Mouse (Mus musculus): ENCODE results near the gene Gucy1b2.
A peak's percentile ranks its signal among the peaks of the same experiment; 100 is the strongest.

The Gucy1b2 gene

DNA sequence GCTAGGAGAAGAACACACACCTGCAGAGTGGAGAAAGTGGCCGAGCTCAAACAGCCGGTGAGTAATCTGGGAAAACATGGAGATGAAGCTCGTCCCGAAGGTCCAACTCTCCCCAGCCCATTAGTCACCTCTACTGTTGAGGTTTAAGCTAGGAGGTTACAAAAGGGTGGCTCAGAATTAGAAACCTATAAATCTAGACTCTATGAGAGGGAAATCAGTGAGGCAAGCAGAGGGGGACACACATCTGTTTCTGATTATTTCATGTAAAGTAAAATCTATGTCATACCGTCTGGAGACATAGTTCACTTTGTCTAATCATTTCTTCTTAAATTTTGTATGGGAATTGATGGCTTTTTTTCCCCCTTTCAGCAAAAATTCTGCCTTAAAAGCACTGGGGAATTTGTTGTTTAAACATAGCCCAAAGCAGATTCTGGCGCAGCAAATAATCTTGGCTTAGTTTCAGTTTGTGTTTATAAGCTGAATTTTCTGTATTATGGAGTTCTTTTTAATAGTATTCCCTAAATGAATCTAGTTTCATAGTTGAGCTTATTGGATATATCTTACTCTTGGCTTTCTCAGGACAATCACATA is 12.2 kb downstream of the Gucy1b2 start:
- DNase-seq: no peak

DNA sequence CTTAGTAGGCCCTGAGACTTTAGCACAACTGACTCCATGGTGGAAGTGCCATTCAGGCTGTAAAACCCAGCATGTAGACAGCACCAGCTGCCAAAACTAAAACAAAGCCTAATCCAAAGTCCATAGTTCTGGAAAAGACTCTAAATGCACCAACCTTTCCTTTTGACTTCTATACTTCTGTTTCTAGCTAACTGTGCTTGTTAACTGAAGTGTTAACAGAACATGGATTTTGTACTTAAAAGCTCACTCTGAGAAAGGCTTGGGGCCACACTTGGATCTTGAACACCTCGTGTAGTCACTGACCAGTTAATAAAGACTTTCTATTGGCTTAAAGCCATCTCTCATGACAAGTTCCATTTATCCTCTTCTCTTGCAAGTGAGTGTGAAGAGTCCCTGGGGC is 13.1 kb downstream of the Gucy1b2 start:
- DNase-seq: no peak

DNA sequence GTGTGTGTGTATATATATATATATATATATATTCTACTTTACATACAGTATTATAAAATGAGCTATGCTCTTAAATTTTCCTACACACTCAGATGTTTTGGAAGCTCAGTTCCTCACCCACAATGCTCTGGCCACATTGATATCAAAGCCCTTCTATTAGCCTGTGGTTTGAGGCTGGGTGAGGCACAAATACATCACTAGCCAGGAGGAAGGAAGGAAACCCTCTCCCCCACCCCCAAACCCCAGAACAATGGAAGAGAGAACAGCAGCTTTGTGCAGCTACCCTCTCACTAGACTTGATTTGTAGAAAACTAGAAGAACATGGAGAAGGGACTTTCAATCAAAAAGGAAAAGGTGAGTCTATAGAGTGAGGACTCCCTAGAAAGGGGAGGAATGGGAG is 16.1 kb downstream of the Gucy1b2 start:
- no peak for DNase-seq

DNA sequence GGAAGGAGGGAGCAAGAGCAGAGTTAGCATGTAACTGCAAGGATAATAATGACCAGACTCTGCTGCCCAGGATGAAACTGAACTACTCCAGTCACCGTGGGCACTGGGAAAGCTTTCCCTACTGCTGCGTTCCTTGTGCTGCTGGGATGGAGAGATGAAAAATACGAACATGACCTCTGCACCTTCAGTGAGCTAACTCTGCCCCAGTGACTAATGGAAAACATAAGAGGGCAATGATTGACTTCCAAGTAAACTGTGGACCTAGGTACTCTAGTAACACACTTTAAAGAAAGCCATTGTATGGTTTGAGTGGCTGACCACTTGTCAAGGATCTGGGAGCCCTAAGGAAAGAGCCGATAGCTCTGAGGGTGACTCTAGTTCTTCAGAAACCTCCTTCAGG is 17.9 kb downstream of the Gucy1b2 start:
- no peak for DNase-seq

DNA sequence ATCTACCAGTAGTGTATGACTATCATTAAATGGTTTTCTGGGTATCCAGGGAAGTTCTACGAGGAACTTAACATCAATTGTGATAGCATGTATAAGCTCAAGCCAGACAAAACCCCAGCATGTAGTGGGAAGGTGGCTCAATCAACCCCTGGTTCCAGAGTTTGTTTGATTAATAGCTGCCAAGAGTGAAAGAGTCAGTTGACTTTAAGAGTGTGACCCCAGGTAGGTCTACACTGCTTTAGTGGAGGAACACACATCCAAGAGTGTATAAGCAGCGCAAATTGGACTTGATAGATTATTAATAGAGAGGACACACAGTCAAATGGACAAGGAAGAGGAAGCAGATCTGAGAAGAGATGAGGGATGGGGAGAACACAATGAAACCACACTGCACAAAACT is 18.3 kb downstream of the Gucy1b2 start:
- no peak for DNase-seq

DNA sequence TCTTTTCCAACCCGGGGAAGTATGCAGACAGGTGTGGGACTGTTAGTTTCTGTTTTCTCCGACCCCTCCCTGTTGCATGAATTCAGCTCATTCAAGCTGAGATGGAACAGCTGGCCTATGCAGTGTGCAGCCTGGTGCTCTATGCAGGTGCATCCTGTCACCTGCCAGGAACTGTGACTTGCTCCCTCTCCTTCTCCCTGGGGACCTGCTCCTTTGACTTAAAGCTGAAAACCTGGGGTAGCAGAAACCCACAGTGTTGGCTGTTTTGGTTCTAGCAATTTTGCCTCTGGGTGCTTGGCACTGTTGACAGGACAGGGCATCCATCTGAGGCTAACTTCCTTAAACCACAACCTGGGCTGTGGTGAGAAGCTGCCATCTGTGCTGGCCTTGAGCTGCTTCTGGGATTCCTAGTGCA is 30.8 kb downstream of the Gucy1b2 start:
- DNase-seq: no peak

DNA sequence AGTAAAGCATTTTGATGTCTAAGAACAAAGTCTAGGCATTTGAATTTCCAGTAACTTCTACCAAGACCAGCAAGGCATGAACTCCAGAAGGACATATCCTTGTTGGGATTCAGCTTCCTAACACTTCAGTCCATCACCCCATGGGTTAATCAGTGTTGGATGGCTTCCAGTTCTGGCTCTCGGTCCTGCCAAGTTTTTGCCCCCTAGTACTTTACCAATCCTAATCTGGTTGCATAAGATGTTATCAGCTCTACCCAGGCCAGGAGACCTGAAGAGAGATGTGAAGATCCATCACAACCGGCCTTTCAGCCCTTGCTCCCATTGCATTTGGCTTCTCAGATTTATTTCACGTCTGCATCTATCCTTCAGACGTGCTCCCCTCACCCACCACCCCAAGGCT is 33.8 kb downstream of the Gucy1b2 start:
- no peak for DNase-seq

DNA sequence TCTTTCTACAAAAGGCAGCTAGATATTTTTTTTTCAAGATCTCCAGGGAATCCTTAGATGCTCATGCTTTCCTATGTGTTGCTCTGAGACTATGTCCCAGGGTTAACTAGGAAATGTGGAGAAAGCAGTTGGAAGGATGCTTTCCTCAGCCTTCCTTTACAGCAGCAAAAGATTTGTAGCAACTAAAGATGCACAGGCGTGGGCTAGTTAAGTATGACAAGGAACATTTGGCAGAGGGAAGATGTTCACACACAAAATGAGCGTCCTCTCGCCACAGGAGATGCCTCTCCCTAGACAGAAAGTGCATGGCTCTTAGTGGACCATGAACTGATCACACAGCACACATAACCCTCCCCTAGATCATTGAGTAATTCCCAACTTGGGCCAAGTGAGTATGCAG is 38.6 kb downstream of the Gucy1b2 start:
- no peak for DNase-seq

DNA sequence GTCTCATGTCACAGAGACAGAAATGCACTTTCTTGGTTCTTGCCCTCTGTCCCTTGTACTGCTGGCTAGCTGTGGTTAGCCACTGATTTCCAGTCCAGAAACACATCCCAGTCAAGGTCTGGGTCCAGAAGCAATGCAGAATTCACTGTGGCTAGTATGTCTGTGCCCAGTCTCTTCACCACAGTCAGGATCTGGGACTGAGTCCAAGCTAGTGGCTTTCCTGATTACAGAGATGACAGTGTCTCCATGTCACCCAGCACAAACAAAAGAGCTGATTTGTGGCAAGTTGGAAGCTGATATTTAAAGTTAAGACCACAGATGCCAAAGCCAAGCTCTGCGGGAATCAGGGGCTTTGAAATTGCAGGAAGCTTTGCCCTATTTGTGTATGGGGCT is 39.4 kb downstream of the Gucy1b2 start:
- peak; percentile 31 for DNase-seq

DNA sequence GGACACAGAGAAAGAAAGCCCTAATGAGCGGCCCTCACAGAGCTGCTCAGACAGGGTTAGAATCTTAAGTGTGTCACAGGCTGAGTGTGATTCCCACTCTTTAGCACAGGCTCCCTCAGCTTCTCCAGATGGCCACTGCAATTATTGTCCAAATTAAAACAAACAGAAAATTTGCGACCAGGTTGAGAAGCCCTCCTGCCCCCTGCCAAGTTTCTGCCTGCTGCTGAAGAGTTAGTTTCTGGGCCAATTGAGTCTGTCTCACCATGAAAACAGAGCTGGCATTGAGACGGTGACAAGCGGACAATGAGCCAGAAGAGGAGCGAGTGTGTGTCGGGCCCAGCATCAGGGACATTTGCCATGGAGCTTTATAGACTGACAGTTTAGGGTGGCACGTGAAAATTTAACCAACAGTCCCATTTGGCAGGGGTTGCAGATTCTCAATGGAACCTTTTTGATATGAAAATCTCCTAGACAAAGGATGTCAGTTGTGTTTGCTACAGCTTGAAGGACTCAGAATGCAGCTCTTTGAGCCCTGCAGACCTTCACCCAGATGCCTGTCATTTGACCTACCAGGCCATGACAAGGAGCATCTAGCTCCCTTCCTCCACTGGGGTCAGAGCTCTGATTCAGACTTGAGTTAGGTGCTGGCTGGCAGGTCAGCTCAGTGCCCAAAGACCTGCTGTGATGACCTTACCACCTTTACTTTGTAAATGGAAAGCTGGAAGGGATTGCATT is 39.9 kb downstream of the Gucy1b2 start:
- DNase-seq: peak; percentile 58

DNA sequence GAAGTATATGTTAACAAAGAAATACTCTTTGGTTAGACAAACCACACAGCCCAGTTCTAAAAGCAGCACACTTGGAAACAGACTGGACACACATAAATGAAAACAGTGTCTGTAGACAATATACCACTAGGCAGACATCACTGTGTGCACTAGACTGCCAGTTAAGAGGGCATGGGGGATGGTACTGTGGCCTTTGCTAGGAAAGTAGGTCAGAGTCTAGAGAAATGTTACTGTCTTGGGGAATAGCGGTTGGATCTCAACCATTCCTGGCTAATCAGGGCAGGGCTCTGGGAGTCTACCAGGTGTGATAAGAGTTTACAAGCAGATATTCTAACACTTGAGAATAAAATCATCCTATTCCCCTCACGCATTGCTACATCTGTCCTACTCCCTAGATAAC is 60.7 kb downstream of the Gucy1b2 start:
- peak; percentile 67 for DNase-seq

DNA sequence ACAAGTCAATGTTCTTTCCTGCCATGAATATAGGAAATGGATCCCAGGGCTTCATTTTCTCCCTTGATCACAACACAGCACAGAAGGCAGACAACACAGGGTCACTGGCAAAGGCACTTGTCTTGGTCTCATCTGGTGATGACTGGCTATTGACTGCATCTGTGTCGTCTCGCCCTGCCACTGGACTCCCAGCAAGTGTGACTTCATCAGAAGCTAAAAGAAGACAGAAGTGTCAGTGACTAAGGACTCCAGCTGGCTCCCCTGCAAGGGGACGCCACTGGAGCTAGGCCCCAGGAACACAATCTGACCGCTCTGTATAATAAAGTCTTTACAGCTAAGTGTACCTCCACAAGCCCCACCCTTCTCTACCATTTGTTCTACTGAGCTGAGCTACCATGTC is 63.3 kb downstream of the Gucy1b2 start:
- no peak for DNase-seq

DNA sequence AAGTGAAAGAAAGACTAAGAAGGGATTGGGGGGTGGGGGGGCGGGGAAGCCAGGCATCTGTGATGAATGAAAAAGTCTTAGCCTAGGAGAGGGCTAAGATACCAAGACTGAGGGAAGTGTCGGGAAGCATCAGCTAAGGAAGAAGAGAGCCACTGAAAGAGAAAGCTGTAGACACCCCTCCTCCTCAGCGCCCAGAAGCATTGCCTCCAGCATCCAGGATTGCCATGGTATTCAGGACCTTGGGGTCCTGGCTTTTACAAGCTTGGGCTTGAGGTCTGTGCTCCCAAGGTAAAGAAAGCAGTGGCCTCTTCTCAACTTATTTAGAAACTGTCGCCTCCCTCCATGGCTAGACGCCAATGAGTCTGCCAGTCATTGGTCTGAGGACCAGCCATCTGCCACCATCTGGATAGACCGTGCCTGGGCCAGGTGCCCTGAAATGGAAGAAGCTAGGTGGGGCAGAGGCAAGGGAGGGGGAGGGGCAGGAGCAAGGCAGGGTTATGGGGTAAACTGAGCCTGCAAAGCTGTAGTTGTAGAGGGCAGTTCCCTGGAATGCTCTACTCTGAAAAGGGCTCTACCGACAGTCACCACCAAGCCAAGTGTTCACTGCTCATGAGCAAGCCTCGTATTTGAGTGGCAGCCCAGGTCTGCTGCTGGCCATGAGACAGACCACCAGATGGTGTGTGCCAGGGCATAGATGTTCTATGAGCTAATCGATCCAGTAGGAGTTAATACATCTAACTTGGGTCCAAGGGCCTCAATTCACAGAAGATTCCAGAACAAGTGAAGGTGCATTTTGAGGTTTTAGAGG is 66.2 kb downstream of the Gucy1b2 start:
- DNase-seq: peak; percentile 7

DNA sequence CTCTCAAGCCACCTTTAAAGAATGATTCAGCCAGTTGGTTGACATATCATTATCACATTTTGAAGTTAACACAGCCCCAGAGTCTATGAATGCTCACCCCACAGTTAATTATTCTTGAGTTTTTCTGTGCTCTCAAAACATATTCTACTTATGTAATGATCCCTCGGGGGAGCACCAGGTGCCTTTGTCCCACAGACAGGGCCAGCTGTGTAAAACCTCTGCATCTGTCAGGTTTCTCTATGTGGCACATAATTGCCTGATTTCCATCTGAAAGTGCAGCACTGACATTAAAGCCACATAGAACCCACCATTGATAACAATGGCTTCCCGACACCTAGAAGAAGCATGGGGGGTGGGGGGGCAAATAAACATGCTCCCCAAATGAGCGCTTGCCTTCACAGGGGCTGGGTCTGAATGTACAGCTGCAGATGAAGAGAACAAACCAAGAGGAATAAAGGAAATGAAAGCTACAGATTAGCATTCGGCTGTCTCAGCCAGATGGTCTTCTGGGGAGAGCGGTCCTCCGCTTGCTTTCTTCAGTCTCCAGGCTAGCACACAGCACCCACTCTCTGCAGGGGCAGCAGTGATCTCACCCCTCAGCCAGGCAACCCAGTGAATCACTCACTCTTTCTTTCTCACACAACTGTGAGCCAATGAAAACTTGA is 66.9 kb downstream of the Gucy1b2 start:
- peak; percentile 6 for DNase-seq

DNA sequence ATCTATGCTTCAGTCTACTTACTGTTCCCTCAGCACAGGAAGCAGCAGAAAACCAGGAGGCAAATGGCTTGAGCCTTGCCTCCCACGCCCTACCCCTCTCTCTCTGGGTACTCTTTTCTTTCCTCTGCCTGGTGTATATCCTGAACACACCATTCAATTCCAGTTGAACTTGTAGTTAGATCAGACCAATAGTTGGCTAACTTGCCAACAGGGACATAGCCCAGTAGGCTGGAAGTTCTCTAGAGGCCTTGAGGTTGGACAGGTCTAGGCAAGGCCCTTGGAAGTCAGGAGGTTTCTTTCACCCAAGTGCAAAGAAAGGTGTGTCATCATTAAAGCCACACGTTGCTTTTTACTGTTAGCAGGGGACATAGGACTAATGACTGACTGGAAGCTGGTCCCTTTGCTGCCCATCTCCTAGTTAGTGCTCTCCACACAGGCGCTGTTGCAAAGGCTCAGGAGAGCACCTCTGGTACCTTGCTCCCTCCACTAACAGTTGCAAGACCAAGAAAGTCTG is 72.2 kb downstream of the Gucy1b2 start:
- DNase-seq: no peak

DNA sequence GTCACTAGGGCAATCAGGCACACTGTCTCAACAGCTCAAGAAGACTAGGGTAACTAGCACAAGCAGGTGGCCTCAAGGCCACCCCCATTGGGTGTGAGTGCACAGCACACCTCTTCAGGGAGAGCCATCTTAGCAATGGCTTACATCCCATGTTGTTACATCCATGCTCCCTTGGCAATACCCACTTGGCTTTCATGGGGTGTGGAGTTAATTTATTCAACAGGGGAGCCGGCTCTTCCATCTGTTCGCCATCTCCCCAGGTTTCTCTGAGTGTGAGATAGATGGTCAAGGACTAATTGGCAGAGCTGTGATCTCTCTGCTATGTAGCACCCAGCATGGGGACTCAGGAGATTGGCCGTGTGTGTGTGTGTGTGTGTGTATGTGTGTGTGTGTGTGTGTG is 73.0 kb downstream of the Gucy1b2 start:
- no peak for DNase-seq

DNA sequence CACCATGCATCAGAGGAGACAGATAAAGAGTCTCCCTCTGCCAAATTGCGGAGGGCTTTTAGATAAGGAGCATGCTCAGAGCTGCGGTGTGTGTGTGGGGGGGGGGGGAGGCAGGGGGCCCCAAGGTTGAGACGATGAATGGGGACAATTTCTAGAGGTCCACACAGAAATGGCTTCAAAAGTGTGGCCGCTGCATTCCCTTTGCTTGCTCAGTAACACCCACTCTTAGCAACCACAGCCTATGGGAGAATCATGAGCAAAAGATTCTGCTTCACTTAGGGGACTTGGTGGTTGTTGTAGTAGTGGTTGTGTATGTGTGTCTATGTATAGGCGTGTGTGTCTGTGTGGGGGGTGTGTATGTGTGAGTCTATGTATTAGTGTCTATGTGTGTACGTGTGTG is 75.5 kb downstream of the Gucy1b2 start:
- DNase-seq: no peak

DNA sequence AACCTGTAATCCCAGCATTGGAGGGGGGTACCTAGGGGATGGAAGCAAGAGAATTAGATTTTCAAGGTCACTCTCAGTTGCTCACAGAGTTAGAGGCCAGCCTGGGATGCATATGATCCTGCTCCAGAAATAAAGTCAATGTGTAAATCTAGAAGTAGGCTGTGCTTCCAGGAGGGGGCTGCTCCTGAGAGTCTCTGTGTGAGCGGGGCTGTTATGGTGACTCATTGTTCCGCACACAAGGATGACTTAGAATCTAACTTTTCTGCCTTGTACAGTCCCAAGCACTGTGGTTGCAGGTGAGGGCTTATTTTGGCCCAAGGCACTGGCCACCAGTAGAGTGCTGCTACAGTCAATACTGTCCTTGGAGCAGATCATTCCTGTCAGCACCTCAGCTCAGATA is 76.7 kb downstream of the Gucy1b2 start:
- no peak for DNase-seq

DNA sequence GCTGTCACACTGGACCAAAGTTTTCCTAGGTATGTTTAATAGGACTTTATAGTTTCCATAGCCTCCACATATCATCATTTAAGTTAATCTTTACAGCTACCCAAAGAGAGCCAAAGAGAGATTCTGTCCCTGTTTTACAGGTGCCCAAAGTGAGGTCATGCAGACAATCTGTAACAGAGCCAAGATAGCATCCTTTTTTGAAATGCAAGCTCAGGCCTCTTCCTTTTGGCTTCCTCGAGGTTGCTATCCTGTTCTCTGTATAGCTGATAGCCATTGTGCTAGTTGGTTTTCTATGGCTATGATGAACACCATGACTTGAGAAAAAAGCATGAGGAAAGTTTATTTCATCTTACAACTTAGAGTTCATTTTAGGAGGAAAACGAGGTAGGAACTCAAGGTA is 80.0 kb downstream of the Gucy1b2 start:
- no peak for DNase-seq

DNA sequence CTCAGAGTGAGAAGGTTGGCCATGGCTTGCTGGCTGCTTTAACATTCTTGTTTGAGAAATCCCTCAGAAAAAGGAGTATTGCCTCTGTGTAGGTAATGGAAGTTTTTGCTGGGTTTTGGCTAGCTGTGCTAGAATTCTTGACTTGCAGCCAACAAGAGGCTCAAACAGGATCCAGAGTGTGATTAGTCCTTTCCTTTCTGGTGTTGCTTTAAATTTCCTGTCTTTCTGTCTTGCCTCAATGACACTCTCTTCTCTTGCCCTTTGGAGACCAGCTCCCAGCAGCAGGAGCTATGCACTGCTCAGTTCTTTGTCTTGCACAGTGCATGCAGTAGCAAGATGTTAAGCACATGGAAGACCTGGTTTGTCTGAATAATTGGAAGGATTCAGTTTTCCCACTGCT is 80.4 kb downstream of the Gucy1b2 start:
- DNase-seq: no peak

DNA sequence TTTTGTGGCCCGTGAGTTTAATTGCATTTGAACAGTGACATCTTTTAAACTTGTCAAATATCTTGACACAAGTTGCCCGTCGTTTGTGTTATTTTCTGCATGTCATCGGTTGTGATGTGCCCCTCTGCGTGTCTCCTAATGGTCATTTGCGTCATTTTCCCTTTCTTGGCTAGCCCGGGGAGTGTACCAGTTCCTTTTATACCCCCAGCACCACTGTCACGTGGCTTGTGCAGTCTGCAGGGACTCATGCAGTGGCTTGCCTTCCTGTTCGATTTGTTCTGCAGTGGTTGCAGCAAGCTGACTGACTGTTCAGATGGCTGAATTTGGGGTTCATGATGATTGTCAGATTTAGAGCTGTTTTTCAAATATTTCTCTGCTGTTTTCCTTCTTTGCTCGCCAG is 82.1 kb downstream of the Gucy1b2 start:
- DNase-seq: no peak

DNA sequence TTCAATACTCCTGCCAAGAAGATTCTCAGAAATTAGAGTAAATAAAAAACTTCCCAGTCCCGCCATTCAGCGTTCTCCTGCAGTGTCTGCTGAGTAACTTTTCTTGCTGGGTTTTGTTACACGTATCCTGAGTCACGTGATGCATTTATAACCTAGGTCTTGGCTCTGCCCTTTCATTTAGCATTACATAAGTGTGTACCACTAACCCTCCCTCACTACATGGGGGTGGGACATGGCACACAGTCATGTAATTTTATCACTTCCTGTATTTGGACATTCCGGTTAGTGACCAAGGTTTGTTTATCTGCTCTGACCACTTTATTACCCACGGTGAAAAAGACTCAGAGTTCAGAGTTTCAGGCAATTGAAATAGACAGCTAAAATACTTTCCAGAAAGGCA is 85.3 kb downstream of the Gucy1b2 start:
- DNase-seq: no peak

DNA sequence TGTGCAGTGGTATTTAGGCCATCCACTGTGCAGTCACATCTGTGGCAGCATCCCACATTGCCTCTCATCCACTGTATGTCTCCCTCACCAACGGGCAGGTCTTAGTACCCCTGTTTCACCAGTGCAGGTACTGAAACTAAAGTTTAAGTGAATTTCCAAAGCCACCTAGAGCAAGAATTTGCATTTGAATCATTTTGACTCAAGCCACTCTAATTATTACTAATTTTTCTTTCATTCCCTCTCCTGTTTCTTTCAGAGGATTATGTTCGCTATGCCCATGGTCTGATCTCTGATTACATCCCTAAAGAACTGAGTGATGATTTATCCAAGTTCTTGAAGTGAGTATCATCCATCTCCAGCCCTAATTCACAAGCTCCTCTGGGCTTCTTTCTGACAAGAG is 92.3 kb downstream of the Gucy1b2 start:
- no peak for DNase-seq

Data from retina, postnatal 1 day (tissue).